Mouse (Mus musculus): ENCODE results near the gene Asap3. TPM values are rescaled to one million over a fixed set of nuclear protein-coding genes. Genes with fewer than 3 reads are reported as not detected.
A peak's percentile ranks its signal among the peaks of the same experiment; 100 is the strongest.

Gene Asap3
- total RNA-seq, 2 experiments from 2014 or later, result 3.1 to 3.2 TPM

DNA sequence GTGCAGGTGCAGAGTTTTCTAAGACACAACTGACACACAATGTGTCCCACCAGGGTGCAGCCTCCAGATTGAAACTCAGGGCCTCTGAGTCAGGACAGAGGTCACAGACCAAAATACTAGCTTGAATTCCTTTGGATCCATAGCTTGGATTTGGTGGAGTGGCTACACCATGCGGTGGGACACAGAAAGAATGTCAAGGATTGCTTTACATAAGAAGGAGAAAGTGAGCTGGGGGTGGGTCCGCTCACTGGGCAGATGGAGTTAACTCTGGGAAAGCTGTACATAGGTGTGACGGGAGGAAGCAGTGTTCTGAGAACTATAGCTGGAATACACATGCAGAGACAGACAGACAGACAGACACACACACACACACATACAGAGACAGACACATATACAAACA, 53.8 kb downstream of the Asap3 start:
- DNase-seq, result no peak

DNA sequence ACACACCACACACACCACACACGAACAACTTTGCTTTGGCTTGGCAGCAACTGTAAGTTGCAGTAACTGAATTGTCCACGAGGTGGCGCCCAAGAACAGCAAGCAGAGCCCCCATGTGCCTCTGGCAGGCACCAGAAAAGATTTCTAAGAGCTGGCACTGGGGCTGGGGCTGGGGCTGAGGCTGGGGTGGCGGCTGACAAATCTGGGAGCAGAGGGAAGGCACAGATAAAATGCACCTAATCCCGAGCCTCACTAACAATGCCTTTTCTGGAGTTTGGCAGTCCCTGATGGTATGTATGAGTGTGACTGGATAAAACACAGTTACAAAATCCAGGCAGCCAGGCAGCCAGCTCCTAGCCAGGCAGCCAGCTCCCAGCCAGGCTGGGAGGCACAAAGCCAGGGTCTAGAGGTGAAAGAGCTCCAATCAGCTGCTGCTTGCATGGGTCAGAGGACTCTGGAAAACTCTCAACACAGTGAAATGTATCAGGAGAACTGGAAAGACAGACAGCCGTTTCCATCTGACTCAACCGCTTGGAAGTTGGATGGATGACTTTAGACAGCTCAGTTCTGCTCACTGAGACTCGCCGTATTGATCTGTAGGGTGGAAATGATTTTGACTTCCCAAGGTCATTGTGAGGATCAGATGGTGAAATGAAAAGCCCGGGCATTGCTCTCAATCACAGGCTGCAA, 54.5 kb downstream of the Asap3 start:
- peak; percentile 72 to 78 for DNase-seq

DNA sequence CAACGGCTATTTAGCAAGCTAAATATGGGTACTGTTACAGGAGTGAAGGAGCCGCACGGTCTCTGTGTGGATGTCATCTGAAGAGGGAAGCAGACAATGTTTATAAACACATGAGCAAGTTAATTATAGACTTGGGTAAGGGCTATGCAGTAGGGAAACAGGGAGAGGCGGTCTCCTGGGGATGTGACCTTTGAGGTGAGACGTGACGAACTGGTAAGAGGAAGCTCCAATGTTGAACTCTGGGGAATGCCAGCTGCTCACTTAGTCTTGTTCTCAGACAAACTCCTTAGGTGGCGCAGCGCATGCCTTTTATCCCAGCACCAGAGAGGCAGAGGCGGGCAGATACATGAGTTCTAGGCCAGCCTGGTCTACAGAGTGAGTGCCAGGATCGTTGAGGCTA, 55.7 kb downstream of the Asap3 start:
- DNase-seq, result no peak

DNA sequence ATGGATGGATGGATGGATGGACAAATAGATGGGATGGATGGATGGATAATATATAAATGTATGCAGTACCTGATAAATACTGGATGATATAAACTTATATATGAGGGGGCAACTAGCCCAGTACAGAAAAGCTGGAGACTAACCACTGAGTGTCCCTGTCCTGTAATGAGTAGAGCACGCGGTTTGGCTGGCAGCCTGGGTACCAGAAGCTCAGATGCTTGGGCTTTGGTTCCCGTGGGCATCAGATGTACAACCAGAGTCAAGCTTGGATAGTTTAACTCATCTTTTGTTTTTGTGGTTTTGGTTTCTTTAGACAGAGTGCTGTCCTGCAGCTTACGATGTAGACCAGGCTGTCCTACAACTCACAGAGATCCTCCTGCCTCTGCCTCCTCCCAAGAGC, 57.4 kb downstream of the Asap3 start:
- DNase-seq, result no peak

DNA sequence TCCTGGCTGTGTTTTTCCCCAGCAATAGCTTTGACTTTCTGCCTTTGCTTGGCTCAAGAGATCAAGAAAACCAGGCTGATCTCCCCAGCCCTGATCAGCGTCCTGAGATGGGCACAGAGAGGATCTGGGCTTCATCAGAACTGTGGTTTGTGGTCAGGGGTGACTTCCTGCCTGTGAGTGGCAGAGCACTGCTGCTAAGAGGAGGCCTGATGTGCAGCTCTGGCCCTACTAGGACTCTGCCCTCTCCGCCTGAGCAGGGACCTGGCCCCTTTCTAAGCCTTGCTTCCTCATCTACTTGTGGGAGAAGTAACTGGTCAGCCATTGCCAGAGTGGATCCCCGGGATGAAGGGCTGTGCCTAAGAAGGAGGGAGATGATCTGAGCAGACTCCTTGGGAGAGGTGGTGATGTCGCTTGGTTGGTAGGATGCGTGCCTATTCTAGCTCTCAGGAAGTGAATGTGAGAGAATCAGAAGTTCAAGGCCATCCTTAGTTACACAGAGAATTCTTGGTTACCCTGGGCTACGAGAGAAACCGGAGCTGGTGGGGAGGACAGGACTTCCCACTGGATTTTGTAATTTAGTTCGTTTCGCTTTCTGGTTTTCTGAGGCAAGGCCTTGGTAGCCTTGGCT, 60.7 kb downstream of the Asap3 start:
- DNase-seq, result no peak

DNA sequence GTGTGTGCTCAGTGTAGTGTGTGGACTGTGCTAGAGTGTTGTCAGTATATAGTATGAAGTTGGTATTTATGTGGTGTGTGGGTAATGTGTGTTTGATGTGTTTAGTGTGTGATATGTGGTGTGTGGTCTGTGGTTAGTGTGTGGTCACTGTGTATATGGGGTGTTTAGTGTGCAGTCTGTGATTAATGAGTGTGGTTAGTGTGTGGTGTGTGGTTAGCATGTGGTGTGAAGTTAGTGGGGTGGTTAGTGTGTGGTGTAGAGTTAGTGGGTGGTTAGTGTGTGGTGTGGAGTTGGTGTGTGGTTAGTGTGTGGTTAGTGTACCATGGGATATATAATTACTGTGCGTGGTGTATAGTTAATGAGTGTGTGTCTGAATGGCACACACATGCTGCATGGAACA, 62.7 kb downstream of the Asap3 start:
- DNase-seq, result no peak

DNA sequence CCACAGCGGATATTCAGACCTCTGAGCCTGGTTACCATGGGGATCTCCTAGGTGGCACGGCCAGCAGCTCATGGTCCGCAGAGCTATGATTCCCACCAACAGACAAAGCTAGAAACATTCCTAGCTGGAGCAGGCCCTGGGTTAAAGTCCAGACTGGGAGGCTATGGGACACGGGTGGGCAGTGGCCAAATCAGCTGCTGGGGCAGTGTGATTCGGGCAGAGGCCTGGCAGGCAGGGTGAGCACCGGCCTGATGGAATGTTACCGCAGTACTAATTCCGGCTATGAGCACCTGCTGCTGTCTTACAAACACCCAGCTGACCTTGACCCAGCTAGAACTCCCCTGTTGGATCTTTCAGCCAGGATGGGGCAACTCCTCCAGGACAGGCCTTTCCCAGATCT, 64.5 kb downstream of the Asap3 start:
- DNase-seq, result no peak

DNA sequence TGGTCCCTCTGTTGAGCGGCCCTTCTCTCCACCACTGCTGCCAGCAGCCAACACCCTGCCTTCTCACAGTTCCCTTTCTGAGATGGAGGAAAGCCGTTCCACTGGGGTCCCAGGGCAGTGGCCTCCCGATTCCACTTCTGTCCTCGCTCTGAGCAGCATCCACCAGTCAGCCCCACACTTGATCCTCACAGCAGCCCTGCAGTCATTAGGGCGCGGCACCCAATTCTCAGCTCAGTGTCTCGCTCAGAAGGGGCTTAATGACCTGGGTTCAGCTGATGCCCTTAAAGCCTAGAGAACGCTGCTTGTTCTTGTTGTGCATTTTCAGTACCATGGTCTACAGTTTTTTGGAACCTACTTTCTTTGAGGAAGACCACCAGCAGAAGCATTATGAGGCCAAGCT, 74.9 kb downstream of the Asap3 start:
- no peak for DNase-seq

DNA sequence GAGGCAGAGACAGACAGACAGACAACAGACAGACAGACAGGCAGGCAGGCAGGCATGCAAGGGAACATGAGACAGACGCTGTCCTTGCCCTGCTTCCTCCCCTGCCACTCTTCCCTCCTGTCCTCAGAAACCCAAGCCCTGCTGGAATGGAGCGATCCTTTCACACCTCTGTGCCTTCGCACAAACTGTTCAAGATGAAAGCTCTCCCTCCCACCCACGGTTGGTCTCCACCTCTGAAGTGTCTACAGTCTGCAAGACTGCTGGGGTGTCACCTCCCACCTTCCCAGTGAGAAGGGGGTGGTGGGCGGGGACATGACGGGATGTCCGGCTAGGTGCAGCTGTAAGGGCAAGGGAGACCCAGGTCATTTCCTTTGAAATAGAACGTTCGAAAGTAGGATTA, 75.4 kb downstream of the Asap3 start:
- no peak for DNase-seq

DNA sequence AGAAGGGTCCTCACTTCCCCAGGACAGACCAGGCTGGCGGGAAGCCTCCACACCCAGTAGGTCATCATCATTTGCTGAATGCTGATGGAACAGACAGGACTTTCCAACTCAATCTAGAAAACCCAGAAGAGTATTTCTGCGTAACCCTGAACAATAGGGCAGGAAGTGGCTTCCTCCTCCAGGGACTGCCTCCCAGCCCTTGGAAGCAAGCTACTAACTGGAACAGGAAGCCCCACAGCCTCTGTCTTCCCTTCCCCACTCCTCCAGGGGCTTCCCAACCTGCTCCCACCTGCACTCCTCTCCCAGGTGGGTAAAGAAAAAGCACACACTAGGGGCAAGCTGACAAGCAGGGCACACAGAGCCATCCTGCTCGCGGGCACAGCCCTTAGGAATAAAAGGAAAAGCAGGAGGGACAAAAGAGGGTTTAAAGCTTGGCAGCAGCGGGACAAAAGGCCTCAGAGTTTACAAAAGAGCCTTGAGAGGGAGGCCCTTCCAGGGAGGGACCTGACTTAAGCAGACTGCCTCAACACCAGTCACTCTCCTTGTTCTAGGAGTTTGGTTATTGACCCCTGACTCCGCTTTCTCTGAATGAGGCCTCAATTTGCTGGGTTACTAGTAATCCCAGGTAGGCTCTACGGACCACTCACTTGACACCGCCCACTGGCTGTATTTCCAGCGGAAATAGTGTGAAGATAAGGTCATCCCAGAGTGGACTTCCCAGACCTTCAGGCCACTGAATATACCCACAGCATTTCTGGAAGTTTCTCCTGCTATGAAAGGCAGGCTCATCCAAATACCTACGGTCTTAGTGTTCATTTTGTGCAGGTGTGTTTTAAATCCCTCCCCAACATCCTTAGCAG, 76.7 kb downstream of the Asap3 start:
- no peak for DNase-seq

DNA sequence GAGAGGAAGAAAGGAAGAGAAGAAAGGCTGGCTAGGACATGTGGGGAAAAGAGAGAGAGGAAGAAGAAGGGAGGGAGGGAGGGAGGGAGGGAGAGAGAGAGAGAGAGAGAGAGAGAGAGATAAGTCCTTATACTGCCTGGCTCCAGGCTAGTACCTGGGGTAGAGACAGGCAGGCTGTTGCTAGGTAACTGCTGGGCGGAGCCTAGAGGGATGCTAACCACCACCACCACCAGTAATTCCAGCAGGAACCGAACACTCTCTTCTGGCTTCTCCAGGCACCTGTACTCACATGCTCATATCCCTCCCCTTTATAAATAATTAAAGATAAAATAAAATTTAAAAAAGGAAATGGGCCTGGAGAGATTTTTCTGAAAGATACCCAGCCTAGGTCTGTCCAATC, 77.6 kb downstream of the Asap3 start:
- DNase-seq, result no peak

DNA sequence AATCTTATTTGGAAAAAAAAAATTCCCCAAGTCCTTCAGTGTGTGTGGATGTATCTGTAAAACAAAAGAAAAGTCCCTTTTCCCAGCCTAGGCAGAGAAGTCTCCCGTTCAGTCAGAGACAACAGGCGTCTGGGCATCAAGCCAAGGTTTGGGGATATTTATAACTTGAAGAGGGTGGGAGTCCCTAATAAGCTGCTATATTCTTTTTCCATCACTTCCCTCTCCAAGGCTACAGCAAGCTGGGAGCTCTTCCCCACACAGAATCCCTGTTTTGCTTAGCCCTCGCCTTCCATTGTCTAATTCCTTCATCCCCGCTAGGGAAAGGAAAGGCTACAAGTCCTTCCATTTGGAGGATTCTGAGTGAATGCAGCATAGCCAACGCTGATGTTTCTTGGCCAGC, 78.3 kb downstream of the Asap3 start, which contains the start of gene Zfp46:
Zfp46 (plus strand) TSS at position 229 of the 400 bp plus-strand sequence.
- peak; percentile 71 to 76 for DNase-seq

DNA sequence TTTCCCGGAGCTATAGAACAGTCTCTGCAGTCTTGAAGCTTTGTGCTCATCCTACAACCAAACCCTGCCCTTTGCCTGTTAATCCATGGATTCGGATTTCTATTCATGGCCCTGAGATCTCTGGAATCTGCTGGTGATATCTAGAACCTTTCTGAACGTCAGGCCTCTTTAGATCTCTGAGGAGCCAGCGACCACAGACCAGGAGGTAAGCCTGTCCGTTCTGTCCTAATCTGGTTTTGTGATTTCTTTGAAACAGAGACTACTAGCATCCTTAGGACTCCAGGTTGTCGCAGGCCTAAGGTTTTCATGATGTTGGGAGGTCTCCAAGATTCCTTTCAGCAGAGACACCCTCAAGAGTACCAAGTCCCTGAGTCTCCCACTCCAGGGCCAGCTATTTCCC, 78.7 kb downstream of the Asap3 start:
- DNase-seq, result no peak

DNA sequence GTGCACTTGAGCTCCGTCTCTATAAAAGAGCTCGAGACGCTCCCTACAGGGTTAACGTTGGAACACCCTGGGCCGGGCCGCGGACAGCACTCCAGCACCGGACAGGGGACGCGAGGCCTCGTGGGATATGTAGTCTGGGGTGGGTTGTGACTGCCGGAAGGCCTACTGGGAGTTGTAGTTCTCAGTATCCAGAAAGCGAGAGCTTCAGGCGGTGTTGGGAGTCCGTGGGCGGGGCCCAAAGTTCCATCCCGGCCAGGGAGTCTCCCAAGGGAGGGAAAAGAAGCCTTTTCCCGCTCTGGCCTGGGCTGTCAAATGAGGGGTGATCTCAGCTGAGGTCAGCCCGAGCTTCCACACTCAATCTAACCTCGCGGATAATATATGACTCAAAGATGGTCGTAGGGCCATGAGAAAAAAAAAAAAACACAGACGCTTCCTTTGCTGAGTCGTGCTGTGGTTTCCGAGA, 79.2 kb downstream of the Asap3 start:
- DNase-seq, result peak; percentile 91 to 95

DNA sequence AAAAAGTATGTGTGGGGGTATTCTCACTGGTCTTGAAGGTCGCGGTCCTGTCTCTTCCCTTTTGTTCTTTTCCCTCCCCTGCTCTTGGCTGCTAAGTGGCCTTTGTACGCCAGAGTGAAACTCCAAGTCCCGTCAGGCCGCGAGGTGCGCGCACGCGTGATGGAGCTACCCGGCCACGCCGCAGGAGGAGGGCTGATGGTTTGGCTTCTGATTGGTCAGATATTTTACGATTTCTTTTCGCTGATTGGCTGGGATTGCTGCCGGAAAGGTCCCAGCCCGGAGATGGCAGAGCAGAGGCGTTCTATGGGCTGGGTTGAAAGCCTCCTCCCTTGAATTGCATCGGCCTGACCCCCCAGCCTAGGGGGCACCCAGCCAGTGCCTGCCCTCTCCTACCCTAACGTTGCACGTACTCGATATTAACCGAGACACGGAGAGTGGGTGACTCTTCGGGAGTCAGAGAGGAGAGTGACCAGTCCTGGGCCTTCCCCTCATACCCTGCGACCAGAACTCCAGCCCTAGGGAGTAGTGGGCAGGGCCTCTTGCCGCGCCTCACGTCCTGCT, 79.7 kb downstream of the Asap3 start:
- DNase-seq, result peak; percentile 94 to 95

DNA sequence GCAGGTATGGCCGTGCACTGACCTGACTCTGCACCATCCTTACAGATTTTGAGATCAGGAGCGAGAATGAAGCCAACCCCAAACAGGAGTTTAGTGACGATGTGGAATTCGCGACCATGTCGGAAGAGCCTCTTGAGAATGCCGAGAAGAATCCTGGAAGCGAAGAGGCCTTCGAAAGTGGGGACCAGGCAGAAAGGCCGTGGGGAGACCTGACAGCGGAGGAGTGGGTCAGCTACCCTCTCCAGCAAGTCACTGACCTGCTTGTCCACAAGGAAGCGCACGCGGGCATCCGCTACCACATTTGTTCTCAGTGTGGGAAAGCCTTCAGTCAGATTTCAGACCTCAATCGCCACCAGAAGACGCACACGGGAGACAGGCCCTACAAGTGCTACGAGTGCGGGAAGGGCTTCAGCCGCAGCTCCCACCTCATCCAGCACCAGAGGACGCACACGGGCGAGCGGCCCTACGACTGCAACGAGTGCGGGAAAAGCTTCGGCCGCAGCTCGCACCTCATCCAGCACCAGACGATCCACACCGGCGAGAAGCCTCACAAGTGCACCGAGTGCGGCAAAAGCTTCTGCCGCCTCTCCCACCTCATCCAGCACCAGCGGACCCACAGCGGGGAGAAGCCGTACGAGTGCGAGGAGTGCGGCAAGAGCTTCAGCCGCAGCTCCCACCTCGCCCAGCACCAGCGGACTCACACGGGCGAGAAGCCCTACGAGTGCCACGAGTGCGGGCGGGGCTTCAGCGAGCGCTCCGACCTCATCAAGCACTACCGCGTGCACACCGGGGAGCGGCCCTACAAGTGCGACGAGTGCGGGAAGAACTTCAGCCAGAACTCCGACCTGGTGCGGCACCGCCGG, 84.0 kb downstream of the Asap3 start:
- DNase-seq, result no peak

DNA sequence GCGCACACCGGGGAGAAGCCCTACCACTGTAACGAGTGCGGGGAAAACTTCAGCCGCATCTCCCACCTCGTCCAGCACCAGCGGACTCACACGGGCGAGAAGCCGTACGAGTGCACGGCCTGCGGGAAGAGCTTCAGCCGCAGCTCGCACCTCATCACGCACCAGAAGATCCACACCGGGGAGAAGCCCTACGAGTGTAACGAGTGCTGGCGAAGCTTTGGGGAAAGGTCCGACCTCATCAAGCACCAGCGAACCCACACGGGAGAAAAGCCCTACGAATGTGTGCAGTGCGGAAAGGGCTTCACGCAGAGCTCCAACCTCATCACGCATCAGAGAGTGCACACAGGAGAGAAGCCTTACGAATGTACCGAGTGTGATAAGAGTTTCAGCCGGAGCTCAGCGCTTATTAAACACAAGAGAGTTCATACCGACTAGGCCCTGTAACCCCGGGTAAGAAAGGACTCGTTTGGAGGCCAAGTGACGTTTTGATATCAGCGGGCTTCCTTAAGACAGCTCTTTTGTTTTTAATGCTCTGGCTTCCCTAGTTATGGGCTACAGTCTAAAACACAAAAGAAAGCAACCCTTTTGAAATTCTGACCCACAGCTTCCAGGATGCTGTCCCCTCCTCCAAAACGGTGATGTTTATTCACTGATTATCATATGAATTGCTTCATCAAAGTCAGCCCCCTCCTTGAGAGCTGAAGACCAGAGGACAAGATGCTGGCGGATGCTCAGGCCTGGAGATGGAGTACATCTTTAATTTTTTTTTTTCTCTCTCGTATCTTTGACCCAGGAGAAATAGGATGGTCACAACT, 84.8 kb downstream of the Asap3 start:
- DNase-seq, result no peak

DNA sequence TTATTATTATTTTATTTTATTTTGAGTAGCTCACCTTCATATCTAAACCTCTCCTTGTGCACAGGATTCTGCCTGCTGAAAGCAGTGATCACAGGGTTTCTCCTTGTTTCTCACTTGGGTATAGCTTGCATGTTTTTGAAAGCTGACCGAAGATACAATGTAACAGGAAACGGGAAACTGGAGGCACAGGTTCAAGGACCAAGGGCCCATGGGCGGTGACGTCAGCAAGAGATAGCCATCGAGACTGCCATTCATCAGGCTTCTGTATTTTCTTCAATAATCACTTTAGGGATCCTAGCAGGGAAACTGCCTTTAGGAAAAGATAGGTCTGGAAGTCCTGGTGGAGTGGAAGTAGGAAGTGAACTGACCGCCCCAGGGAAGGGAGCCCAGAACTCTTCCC, 85.5 kb downstream of the Asap3 start:
- no peak for DNase-seq

All from layer of hippocampus, postnatal 36 days (tissue).